Mouse (Mus musculus) olfactory bulb, adult 2 months (tissue): ENCODE measurements at regions not wholly inside any gene's neighbourhood (a gene's known extent, or its start where the extent isn't known, plus 50 kb on each side); places are given as distances from the start of the nearest gene placed in this dataset.

Source experiments
- CTCF ChIP-seq: fragments of 200-500 bp; IDR thresholded peaks from 2 replicates; pipeline ENCODE4 v1.5.1; 2012; ENCODE audit warnings: low read depth, mild to moderate bottlenecking, low read length, moderate library complexity; ENCODE audit not compliant: insufficient read depth
- POLR2A ChIP-seq: fragments of 200-500 bp; IDR thresholded peaks from 2 replicates; pipeline ENCODE4 v1.6.1; 2012; ENCODE audit warnings: mild to moderate bottlenecking, low read depth, low read length, moderate library complexity; ENCODE audit not compliant: insufficient read depth

- TF ChIP-seq CTCF (no peak), POLR2A (no peak)
Observed at GRCm38 (mm10) chr17:84118781-84119180, 69.0 kb downstream of the Zfp36l2 start.
